Comparison of ENCODE assay signal across 11 mouse cellular contexts in genomic region chr10:79614305-79614643, GRCm38 (mm10). TPM values are rescaled to one million over a fixed set of nuclear protein-coding genes. Genes with fewer than 3 reads are reported as not detected.
DNase-seq lines count a peak whose midpoint lies in the region; ATAC-seq and TF ChIP-seq lines count a peak whose summit lies in the region.
"Had no signal": no experiment of that assay in that cellular context is flagged by ENCODE, and none has a peak within 500 bp of the region (broad histone marks: within the 10 kb centered on the region; RNA-seq: fewer than 3 reads in every experiment).

No protein-coding gene starts in this region.

- peak; percentile 37; the same call in 1 of the 2 replicates for ATAC-seq in kidney, embryonic 16.5 days (ENCODE audit: low FRiP score, low TSS enrichment)
- no peak; the same call in 1 of the 2 replicates for ATAC-seq in embryonic facial prominence, embryonic 14.5 days (ENCODE audit: low read depth)
- no peak for ATAC-seq in intestine, embryonic 15.5 days

- 93% methylated on average over 1 of the region's 1 CpGs for WGBS in kidney, embryonic 16.5 days
- WGBS in embryonic facial prominence, embryonic 14.5 days = 100% methylated on average over 1 of the region's 1 CpGs
- WGBS in intestine, embryonic 15.5 days = 90% methylated on average over 1 of the region's 1 CpGs

- no peak overlapping the region for H3K27ac ChIP-seq in kidney, embryonic 16.5 days (ENCODE audit: low read length)
- H3K27ac ChIP-seq in embryonic facial prominence, embryonic 14.5 days (replicated peaks; ENCODE audit: low read depth, low read length) = no peak overlapping the region
- H3K27ac ChIP-seq in intestine, embryonic 15.5 days = no peak overlapping the region

- H3K79me2 ChIP-seq in myocyte (ENCODE audit: control insufficient read depth, insufficient read depth) = no peaks in the 10 kb centered on the region

- peak overlapping the region; percentile 72 for H3K9ac ChIP-seq in kidney, embryonic 16.5 days (replicated peaks; ENCODE audit: low read length)
- no peak overlapping the region for H3K9ac ChIP-seq in embryonic facial prominence, embryonic 14.5 days (ENCODE audit: low read depth, low read length)
- 0 out of 2 replicates have a peak overlapping the region, but pooled peaks have one; percentile 56 for H3K9ac ChIP-seq in intestine, embryonic 15.5 days

- H3ac ChIP-seq in myocyte (ENCODE audit: control insufficient read depth, insufficient read length) = no peak overlapping the region

- H3K4me2 ChIP-seq in kidney, embryonic 16.5 days (replicated peaks; ENCODE audit: low read depth, low read length) = peak overlapping the region; percentile 98
- H3K4me2 ChIP-seq in embryonic facial prominence, embryonic 14.5 days (ENCODE audit: low read depth, low read length) = peak overlapping the region; percentile 97
- H3K4me2 ChIP-seq in intestine, embryonic 15.5 days (replicated peaks) = peak overlapping the region; percentile 98
- H3K4me2 ChIP-seq in myocyte (ENCODE audit: low read depth) = peak overlapping the region; percentile 50

- H3K4me3 ChIP-seq in kidney, embryonic 16.5 days (ENCODE audit: low read length) = peak overlapping the region; percentile 61
- peak overlapping the region; percentile 55 for H3K4me3 ChIP-seq in embryonic facial prominence, embryonic 14.5 days (ENCODE audit: low read depth, low read length)
- peak overlapping the region; percentile 59 for H3K4me3 ChIP-seq in intestine, embryonic 15.5 days (replicated peaks)
- H3K4me3 ChIP-seq in myocyte = no peak overlapping the region

- no peaks in the 10 kb centered on the region for H3K9me3 ChIP-seq in kidney, embryonic 16.5 days (ENCODE audit: low read length)
- no peaks in the 10 kb centered on the region for H3K9me3 ChIP-seq in embryonic facial prominence, embryonic 14.5 days (ENCODE audit: control insufficient read depth, low read length)
- H3K9me3 ChIP-seq in intestine, embryonic 15.5 days = no peaks in the 10 kb centered on the region

- H3K27me3 ChIP-seq in kidney, embryonic 16.5 days (ENCODE audit: insufficient read depth, low read length) = peaks cover 22% of the 10 kb centered on the region
- peaks cover 29% of the 10 kb centered on the region for H3K27me3 ChIP-seq in embryonic facial prominence, embryonic 14.5 days (replicated peaks; ENCODE audit: control insufficient read depth, insufficient read depth, low read length)
- H3K27me3 ChIP-seq in intestine, embryonic 15.5 days (replicated peaks) = peaks cover 23% of the 10 kb centered on the region
- H3K27me3 ChIP-seq in myocyte (ENCODE audit: control insufficient read depth, insufficient read depth, insufficient read length) = peaks cover 36% of the 10 kb centered on the region

- no peaks in the 10 kb centered on the region for H3K36me3 ChIP-seq in kidney, embryonic 16.5 days (ENCODE audit: insufficient read depth, low read length)
- H3K36me3 ChIP-seq in embryonic facial prominence, embryonic 14.5 days (ENCODE audit: control insufficient read depth, insufficient read depth, low read length) = no peaks in the 10 kb centered on the region
- H3K36me3 ChIP-seq in intestine, embryonic 15.5 days = no peaks in the 10 kb centered on the region
- H3K36me3 ChIP-seq in myocyte (ENCODE audit: control insufficient read depth, insufficient read depth) = no peaks in the 10 kb centered on the region

- DNase-seq in kidney, adult 11 months = no peak
- DNase-seq in embryonic facial prominence, embryonic 14.5 days (ENCODE audit: low spot score) = no peak
- DNase-seq in adrenal gland, postnatal 14 days = no peak
- DNase-seq in thymus, postnatal 0 days (ENCODE audit: low spot score) = no peak
- DNase-seq in frontal cortex, adult 2 months (ENCODE audit: extremely low spot score in 1 of 2, low spot score in 1 of 2) = no peak
- DNase-seq: gastrocnemius, postnatal 14 days had no signal

- no peak for TF ChIP-seq POLR2A in myocyte (IDR thresholded peaks at IDR 0.05; ENCODE audit: insufficient read length, low read depth)

- H3K4me1 ChIP-seq in kidney, embryonic 16.5 days (ENCODE audit: insufficient read depth, low read length) = peaks cover 22% of the 10 kb centered on the region
- 0 out of 2 replicates have a peak, but pooled peaks cover 12% of the 10 kb centered on the region for H3K4me1 ChIP-seq in embryonic facial prominence, embryonic 14.5 days (ENCODE audit: control insufficient read depth, insufficient read depth, low read length)
- peaks cover 26% of the 10 kb centered on the region for H3K4me1 ChIP-seq in intestine, embryonic 15.5 days (replicated peaks)

TF ChIP-seq in myocyte, 11 proteins besides CTCF, POLR2A, EP300 and RAD21:
- no peak for TF ChIP-seq MAX (IDR thresholded peaks at IDR 0.05; ENCODE audit: low read depth)
- no peak for TF ChIP-seq TCF12 (IDR thresholded peaks at IDR 0.05; ENCODE audit: insufficient read depth, poor library complexity, severe bottlenecking)
- no peak for TF ChIP-seq MYOG (IDR thresholded peaks at IDR 0.05; ENCODE audit: control insufficient read depth in 1 of 3, insufficient read depth in 1 of 3, insufficient read length in 2 of 3, low read depth in 2 of 3)
- no peak for TF ChIP-seq E2F4 (IDR thresholded peaks at IDR 0.05; ENCODE audit: insufficient read depth)
- TF ChIP-seq SRF (IDR thresholded peaks at IDR 0.05; ENCODE audit: control insufficient read depth, insufficient read length, low read depth) = no peak
- TF ChIP-seq MYOD1 (IDR thresholded peaks at IDR 0.05; ENCODE audit: control insufficient read depth in 1 of 3, insufficient read length in 2 of 3, low read depth in 2 of 3) = no peak
- TF ChIP-seq POLR2AphosphoS2 (IDR thresholded peaks at IDR 0.05; ENCODE audit: insufficient read length, low read depth) = no peak
- no peak for TF ChIP-seq USF1 (IDR thresholded peaks at IDR 0.05; ENCODE audit: low read depth)
- TF ChIP-seq CEBPB (IDR thresholded peaks at IDR 0.05; ENCODE audit: insufficient read depth, poor library complexity, severe bottlenecking) = no peak
- TF ChIP-seq TCF3 (IDR thresholded peaks at IDR 0.05; ENCODE audit: insufficient read length, low read depth) = no peak
- no peak for TF ChIP-seq REST (IDR thresholded peaks at IDR 0.05; ENCODE audit: insufficient read depth, insufficient read length)

RNA-seq across cellular contexts. Expression of gene C2cd4c, which starts 0.4 kb away (rescaled TPM):
- polyA plus RNA-seq in kidney, embryonic 16.5 days (2015; fragmentation: Nextera tagmentation; extraction: Ambion mirVana) = 0.04 TPM in 2 replicates
- 0.09 TPM in 1 of 2 replicates, not detected in the other for polyA plus RNA-seq in embryonic facial prominence, embryonic 14.5 days (2014; fragmentation: Nextera tagmentation; extraction: Ambion mirVana)
- 0.05 and 0.06 TPM in 2 replicates for polyA plus RNA-seq in intestine, embryonic 15.5 days (2015; fragmentation: Nextera tagmentation; extraction: Ambion mirVana)
- 0.01 TPM for polyA plus RNA-seq in myocyte (2012; fragmentation: generic; extraction: Trizol)
- 0.08 and 0.11 TPM in 2 replicates for total RNA-seq in adrenal gland, postnatal 14 days (2021)
- polyA plus RNA-seq in thymus, postnatal 0 days (2015; fragmentation: Nextera tagmentation; extraction: Ambion mirVana) = not detected in 2 replicates
- 9.8 and 11.3 TPM in 2 replicates for polyA plus RNA-seq in frontal cortex, adult 2 months (2012; rRNA removed)
- polyA plus RNA-seq: liver, embryonic 16.5 days had no signal

RNA-seq across cellular contexts. Expression of gene Shc2, which starts 23.4 kb away (rescaled TPM):
- polyA plus RNA-seq in kidney, embryonic 16.5 days (2015; fragmentation: Nextera tagmentation; extraction: Ambion mirVana) = 5.3 and 9.0 TPM in 2 replicates
- polyA plus RNA-seq in embryonic facial prominence, embryonic 14.5 days (2014; fragmentation: Nextera tagmentation; extraction: Ambion mirVana) = 11.3 and 11.4 TPM in 2 replicates
- 7.6 and 8.2 TPM in 2 replicates for polyA plus RNA-seq in intestine, embryonic 15.5 days (2015; fragmentation: Nextera tagmentation; extraction: Ambion mirVana)
- 2.3 TPM for polyA plus RNA-seq in myocyte (2012; fragmentation: generic; extraction: Trizol)
- total RNA-seq in adrenal gland, postnatal 14 days (2021) = 4.0 and 4.8 TPM in 2 replicates
- polyA plus RNA-seq in thymus, postnatal 0 days (2015; fragmentation: Nextera tagmentation; extraction: Ambion mirVana) = 0.24 and 0.26 TPM in 2 replicates
- 54.1 and 63.1 TPM in 2 replicates for polyA plus RNA-seq in frontal cortex, adult 2 months (2012; rRNA removed)

RNA-seq across cellular contexts. Expression of gene Theg, which starts 27.1 kb away (rescaled TPM):
- polyA plus RNA-seq in kidney, embryonic 16.5 days (2015; fragmentation: Nextera tagmentation; extraction: Ambion mirVana) = not detected in 2 replicates
- not detected in 2 replicates for polyA plus RNA-seq in embryonic facial prominence, embryonic 14.5 days (2014; fragmentation: Nextera tagmentation; extraction: Ambion mirVana)
- not detected in 2 replicates for polyA plus RNA-seq in intestine, embryonic 15.5 days (2015; fragmentation: Nextera tagmentation; extraction: Ambion mirVana)
- polyA plus RNA-seq in myocyte (2012; fragmentation: generic; extraction: Trizol) = not detected
- total RNA-seq in adrenal gland, postnatal 14 days (2021) = not detected in 2 replicates
- polyA plus RNA-seq in thymus, postnatal 0 days (2015; fragmentation: Nextera tagmentation; extraction: Ambion mirVana) = not detected in 2 replicates
- 1.1 and 2.0 TPM in 2 replicates for polyA plus RNA-seq in frontal cortex, adult 2 months (2012; rRNA removed)
- total RNA-seq: ES-E14; gastrocnemius, postnatal 14 days had no signal
- polyA plus RNA-seq: liver, embryonic 16.5 days had no signal

RNA-seq across cellular contexts. Expression of gene Odf3l2, which starts 31.3 kb away (rescaled TPM):
- not detected in 2 replicates for polyA plus RNA-seq in kidney, embryonic 16.5 days (2015; fragmentation: Nextera tagmentation; extraction: Ambion mirVana)
- not detected in 2 replicates for polyA plus RNA-seq in embryonic facial prominence, embryonic 14.5 days (2014; fragmentation: Nextera tagmentation; extraction: Ambion mirVana)
- polyA plus RNA-seq in intestine, embryonic 15.5 days (2015; fragmentation: Nextera tagmentation; extraction: Ambion mirVana) = not detected in 2 replicates
- not detected for polyA plus RNA-seq in myocyte (2012; fragmentation: generic; extraction: Trizol)
- total RNA-seq in adrenal gland, postnatal 14 days (2021) = not detected in 2 replicates
- 0.10 TPM in 1 of 2 replicates, not detected in the other for polyA plus RNA-seq in thymus, postnatal 0 days (2015; fragmentation: Nextera tagmentation; extraction: Ambion mirVana)
- polyA plus RNA-seq in frontal cortex, adult 2 months (2012; rRNA removed) = 0.22 and 0.25 TPM in 2 replicates
- total RNA-seq: ES-E14 had no signal
- polyA plus RNA-seq: liver, embryonic 16.5 days had no signal

RNA-seq across cellular contexts. Expression of gene Madcam1, which starts 50.1 kb away (rescaled TPM):
- polyA plus RNA-seq in kidney, embryonic 16.5 days (2015; fragmentation: Nextera tagmentation; extraction: Ambion mirVana) = 2.3 and 2.5 TPM in 2 replicates
- polyA plus RNA-seq in embryonic facial prominence, embryonic 14.5 days (2014; fragmentation: Nextera tagmentation; extraction: Ambion mirVana) = 8.5 and 11.6 TPM in 2 replicates
- 23.6 and 28.6 TPM in 2 replicates for polyA plus RNA-seq in intestine, embryonic 15.5 days (2015; fragmentation: Nextera tagmentation; extraction: Ambion mirVana)
- not detected for polyA plus RNA-seq in myocyte (2012; fragmentation: generic; extraction: Trizol)
- 6.8 TPM in 1 of 2 replicates, not detected in the other for total RNA-seq in adrenal gland, postnatal 14 days (2021)
- 2.4 and 3.4 TPM in 2 replicates for polyA plus RNA-seq in thymus, postnatal 0 days (2015; fragmentation: Nextera tagmentation; extraction: Ambion mirVana)
- polyA plus RNA-seq in frontal cortex, adult 2 months (2012; rRNA removed) = not detected in 2 replicates
- total RNA-seq: gastrocnemius, postnatal 14 days had no signal
